Mouse (Mus musculus): ENCODE measurements around the gene 9230113P08Rik. TPM values are rescaled to one million over a fixed set of nuclear protein-coding genes. Genes with fewer than 3 reads are reported as not detected.

Gene 9230113P08Rik
- polyA plus RNA-seq (2012): not detected in 2 replicates

GRCm38 (mm10) chr9:35908123-35908522, at the start of gene 9230113P08Rik:
Gene 9230113P08Rik (plus strand): TSS chr9:35908423.

Other genes with a start within 250 kb of the 9230113P08Rik start
- not detected in 2 replicates for gene Pate1, start 221.0 kb upstream of the 9230113P08Rik start, polyA plus RNA-seq (2012)
- gene Gm17677, start 167.4 kb upstream of the 9230113P08Rik start, polyA plus RNA-seq (2012): not detected in 2 replicates
- gene Gm17727, start 130.3 kb upstream of the 9230113P08Rik start, polyA plus RNA-seq (2012): not detected in 2 replicates
- gene Gm27235, start 118.3 kb upstream of the 9230113P08Rik start, polyA plus RNA-seq (2012): not detected in 2 replicates
- gene D730048I06Rik, start 118.3 kb upstream of the 9230113P08Rik start, polyA plus RNA-seq (2012): not detected in 2 replicates
- not detected in 2 replicates for gene 9230110F15Rik, start 64.3 kb upstream of the 9230113P08Rik start, polyA plus RNA-seq (2012)
- not detected in 2 replicates for gene Gm5916, start 220.4 kb downstream of the 9230113P08Rik start, polyA plus RNA-seq (2012)